Mouse (Mus musculus): ENCODE data around the gene Mt3.

DNA sequence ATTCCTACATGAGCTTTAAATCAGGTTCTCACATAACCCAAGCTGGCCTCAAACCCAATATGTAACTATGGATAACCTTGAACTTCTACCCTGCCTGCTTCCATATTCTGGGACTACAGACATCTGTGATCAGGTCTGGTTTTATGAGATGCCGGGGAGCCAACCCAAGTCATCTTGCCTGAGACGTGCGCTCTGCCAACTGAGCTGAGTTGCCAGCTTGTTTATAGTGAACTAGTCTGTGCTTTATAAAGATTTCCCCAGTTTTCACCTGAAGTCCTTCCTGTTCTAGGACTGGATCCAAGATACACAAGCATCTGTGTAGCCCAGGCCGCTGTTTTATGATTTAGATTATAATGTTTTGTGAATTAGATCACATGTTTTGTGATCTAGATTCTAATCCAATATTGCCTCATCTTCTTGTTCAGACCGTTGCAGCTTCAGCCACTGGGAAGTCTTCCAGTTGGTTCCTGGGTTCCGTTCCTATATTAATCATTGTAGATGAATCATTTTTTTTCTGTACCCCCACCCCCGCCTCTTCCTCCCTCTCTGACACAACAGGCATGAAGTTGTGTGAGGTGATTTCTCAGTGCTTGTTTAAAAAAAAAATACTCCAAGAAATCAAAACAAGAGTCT lies 42.3 kb downstream of the Mt3 start:
- TF ChIP-seq POLR2A (IDR thresholded peaks at IDR 0.05; ENCODE audit: extremely low read depth, insufficient read depth, low read length) (no peak), CTCF (IDR thresholded peaks at IDR 0.05; ENCODE audit: extremely low read depth, insufficient read depth, low read length) (no peak)

All from cortical plate, adult 2 months (tissue).